Mouse (Mus musculus) kidney, postnatal 4 days (tissue): ENCODE data around the gene Gramd2.

Experiments
- DNase-seq, 2 experiments: peaks; one replicate each; pipeline ENCODE4 v3.0.0; 2021; ENCODE audit warnings: mixed read lengths in 2 of 2

Gramd2 gene

DNA sequence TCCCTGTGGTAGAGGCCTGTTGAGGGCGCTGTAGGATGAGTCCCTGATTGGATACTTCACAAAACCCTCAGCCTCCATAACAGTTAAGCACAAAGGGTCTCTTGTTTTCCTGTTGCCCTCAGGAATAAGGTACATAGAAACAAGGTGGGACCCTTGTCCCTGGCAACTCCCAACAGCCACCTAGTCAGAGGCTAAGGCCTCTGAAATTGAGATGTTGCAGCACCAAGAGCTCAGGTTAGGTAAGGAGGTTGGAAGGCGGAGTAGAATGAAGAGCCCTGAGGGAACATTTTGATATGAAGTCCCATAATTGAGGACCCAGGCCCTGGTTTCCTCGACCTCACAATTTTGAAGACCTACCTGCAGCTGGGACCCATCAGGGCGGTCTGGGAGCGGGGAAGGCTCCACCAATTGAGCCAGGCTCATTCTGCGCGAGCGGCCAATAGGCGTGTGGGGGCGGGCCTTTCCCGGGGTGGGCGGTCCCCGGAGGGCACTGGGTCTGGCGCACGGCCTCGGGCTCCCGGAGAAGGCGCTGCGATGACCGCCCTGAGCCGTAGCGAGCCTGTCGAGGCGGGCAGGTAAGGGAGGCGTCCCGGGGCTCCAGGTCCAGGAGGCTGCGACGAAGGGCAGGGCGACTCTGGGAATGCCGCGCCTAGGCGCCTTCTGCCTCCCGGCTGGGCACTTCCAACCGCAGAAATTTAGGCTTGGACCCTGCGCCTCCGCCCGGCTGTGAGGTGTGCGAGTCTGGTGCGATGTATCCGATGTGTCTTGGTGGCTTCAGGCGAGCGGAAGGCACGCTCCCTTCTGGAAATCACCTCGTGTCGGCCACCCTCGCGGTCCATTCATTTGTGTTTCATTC lies at the start of gene Gramd2:
Gramd2 (plus strand) TSS at position 467 of the 856 bp plus-strand sequence.
- DNase-seq = peak; percentile 92 to 93

DNA sequence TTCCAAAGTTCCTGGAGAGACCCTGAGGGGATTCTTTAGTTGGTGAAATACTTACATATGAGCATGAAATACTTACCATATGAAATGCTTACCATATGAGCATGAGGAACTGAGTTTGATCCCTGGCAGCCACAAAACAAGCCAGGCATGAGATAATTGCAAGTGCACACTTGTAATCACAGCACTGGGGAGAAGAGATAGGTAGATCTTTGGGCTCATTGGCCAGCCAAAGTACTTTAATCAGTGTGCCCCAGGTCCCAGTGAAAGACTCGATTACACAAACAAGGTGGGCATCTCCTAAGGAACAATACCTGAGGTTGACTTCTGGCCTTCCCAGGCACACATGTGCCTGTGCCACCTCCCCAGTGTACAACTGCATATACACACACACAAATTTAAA lies 41.6 kb upstream of the Gramd2 start:
- no peak for DNase-seq

DNA sequence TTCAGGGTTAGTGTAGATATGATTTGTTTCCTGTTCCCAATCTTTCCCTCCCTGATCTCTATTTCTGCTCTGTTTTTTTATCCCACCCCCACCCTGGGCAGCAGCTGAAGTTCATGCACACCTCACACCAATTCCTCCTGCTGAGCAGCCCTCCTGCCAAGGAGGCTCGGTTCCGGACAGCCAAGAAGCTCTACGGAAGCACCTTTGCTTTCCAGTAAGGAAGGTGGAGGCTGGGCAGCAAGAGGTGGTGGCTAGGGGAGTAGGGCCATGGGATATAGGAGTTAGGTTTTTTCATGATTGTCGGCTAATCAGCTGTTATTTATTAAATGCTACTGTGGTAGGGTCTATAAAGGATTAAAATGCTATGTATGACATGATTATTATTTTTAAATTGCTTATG lies 40.0 kb upstream of the Gramd2 start:
- DNase-seq = no peak

DNA sequence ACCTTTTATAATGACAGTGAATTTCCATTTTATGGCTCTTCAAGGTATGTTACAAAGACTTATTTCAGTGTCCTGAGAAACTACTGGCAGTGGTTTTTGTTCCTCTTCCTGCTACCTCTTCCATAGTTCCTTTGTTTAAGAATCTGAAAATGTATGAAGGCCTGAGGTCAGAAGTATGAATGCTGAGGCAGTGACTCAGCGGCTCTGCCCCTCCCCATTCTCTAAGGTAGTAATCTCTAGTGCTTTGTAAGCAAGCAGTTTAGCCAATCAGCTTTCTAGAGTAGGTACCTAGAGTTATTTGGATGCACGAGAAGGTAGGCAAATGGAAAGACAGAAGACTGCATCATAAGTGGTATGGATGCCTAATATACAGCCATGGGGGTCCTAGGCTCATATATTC lies 38.6 kb upstream of the Gramd2 start:
- no peak for DNase-seq

DNA sequence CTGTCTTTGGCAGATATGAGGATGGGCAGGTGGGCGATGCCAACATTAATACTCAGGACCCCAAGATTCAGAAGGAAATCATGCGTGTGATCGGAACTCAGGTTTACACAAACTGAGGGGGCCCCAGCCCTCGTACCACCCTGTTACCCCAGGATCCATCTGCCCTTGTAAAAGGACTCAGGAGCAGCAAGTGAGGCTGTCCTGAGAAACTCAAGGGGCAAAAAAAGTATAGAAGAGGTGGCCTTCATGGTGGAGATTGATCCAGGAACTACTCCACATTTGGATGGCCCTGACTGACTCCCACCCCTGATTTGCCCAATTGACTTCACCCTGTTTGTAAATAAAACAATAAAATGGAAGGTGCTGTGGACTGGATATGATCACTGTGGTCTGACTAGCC lies 30.0 kb upstream of the Gramd2 start:
- DNase-seq = no peak

DNA sequence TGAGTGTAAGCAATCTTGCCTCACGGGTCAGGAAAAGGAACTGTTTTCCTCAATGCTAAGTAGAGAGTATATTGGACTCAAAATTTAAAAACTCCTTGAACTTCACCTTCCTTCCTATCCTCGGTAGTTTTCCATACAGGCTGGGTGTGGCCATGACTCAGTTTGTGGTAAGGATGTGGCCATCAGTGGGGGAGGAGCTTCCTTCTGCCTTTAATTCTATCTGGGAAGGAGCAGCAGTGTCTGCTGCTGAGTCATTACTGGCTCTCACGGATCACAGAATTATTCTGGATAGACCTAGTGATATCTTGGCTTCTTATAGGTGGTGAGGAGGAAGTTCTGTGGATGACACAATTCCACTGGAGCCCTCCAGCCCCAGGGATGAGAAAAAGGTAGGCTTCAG lies 26.6 kb upstream of the Gramd2 start:
- DNase-seq = no peak

DNA sequence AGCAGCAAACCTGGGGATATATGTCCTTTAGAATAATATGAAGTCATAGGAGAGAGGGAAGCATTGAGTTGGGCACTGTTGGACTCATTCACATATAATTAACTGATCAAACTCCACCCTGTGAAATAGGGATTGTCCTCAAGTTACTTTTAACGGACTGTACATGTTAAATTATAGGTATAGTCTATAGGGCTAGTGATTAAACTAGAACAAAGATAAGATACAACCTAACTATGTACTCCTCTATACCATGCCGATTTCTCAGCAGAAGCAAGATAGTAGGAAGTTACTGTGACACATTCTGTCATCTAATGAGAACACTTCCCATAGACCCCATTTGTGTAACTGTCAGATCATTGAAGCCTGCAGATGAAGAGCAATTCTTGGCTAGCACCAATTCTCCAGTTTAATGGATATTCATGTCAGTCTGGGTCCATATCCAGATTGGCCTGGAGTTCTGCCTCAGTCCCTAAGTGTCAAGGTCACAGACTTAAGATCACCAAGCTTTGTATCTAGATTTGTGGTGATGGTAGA lies 25.4 kb upstream of the Gramd2 start:
- no peak for DNase-seq

DNA sequence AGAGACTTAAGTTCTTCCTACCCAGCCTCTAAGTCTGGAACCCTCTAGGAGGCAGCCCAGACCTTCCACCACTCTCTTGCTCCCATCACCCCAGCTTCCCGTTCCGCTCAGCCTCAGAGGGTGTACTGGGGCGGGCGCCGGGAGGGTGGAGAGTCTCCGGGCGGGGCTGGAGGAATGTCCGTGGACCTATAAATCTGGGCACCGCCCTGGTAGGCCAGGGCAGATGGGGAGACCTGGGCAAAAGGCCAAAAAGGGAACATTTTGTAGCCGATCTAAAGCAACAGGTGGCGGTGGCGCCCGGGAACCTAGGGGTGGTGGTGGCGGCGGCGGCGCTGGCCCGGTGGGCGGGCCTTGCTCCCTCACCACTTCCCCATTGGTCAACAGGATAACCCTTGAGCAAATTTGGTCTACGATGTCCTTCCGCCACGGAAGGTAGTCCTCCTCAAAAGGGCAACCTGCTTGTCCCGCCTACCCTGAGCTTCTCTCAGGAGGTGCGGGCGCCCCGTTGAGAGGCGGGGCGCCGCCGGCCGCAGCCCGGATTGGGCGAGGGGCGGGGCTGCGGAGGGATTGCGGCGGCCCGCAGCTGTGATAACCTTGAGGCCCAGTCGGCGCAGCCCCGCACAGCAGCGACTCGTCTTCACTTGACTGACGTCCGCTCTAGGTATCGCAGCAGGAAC lies 23.8 kb upstream of the Gramd2 start, which contains the start of gene Pkm:
Pkm (plus strand) TSS at position 411 of the 677 bp plus-strand sequence.
- DNase-seq = peak; percentile 94 to 97

DNA sequence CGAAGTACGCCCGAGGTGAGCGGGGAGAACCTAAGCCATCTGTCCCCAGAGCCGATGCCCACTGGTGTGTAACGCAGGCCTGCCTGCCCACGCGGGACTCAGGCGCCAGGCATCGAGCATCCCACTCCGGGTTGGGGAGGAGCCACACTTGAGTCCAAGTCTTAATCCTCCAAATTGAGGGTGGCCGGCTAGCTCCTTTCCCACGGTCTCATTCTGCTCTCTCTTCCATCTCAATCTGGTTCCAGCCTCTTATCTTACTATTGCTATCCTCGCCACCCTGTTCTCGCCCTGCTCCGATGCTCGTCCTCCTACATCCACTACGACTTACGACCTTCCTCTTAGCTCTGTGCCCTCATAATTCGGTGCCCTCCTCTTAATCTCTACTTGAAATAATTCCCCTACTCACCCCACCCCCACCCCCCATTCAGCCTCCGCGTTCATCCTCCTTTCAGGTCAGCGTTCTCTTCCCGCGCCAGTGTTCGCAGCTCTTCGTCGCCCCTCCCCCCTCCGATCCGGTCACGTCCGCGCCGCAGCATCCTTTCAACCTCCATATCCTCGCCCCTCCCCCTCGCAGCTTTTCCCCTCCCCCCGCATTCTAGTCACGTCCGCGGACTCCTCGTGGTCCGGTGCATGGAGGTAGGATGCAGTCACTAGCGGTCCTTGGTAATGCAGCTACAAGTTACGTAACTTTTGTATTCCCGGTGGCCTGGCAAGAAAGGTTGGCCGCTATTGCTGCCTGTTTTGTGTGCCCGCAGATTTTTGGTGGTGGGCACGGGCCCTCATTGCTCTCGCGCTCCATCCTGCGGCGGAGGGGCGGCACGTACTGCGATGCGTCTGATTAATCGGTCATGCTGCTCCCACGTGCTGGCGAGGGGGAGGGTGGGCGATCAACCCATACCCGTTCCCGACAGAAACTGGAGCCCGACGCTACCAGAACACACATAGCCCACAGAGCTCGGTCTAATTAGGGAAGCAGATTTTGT lies 23.0 kb upstream of the Gramd2 start:
- DNase-seq = peak; percentile 87 to 92

DNA sequence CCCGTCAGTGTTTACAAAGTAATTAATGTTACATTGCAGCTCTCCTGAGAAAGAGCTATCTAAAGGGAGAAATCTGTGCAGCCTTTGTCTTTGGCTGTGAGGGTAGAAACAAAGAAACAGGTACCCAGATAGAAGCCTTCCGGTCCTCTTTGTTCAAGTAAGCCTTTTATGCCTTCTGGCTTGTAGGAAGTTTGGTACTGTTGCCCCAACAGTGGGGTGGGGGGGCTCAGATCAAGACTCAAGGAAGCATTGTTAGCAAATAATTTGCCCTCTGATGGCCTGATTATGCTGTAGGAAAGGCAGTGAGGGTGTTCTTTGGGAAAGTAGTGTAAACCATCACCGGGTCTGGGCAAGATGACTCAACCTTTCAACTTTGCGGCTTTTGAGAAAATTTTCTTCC lies 21.8 kb upstream of the Gramd2 start:
- no peak for DNase-seq

DNA sequence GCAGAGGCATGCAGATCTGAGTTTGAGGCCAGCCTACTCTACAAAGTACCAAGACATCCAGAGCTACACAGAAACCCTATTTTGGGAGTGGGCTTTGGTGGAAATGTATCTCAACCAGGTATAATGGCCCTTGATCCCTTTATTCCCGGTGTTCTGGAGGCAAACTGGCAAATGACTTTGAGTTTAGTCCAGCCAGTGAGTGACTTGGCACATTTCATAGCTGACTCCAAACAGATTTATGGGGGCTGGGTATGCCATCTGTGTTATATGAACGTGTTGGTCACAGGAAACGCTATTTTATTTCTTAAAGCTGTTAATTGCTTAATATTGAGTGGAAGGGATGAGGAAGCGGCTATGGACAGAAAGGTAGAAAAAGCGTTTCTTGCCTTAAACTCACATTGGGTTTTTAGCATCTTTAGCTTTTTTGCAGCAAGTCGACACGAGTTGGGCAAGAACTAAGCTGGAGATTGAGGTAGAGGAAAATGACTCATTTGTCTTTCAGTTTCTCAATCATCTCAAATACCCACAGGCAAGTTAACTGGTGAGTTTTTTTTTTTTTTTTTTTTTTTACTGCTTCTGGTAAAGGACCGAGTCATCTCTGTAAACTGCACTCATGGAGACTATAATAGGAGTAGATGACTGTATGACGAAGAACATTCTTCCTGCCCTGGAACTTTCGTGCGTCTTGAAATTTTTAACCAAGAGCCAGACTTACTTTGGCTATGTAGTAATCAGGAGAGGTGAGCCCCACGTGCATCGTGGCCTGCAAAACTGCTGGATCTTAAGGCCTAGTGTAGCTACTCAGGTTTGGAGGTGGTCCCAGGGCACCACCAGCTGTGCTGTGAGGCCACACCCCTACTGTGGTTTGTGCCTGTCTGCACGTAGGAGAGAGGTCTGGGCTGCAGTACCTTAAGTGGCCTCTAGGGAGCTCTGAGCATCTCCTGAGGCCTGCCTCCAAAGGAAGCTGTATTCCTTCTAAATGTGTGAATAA lies 20.6 kb upstream of the Gramd2 start:
- peak; percentile 89 to 93 for DNase-seq

DNA sequence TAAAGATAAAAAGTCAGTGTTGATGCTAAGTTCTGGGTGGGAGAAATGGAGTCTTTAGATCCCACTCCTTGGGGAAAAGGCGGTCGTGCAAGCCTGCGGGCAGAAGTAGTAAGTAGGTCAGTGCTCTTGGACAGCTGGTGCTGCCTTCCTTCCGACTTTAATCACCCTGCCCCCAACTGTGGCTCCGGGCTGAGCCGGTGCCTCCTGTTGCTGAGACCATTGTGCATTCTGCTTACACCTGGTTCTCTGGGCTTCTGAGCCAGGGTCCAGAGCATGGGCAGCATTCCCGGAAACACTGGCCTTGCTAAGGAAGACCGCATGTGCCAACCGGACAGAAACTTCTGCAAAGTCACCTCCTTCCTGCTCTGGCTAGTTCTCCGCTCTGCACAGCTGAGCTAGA lies 19.5 kb upstream of the Gramd2 start:
- peak; percentile 51 to 62 for DNase-seq

DNA sequence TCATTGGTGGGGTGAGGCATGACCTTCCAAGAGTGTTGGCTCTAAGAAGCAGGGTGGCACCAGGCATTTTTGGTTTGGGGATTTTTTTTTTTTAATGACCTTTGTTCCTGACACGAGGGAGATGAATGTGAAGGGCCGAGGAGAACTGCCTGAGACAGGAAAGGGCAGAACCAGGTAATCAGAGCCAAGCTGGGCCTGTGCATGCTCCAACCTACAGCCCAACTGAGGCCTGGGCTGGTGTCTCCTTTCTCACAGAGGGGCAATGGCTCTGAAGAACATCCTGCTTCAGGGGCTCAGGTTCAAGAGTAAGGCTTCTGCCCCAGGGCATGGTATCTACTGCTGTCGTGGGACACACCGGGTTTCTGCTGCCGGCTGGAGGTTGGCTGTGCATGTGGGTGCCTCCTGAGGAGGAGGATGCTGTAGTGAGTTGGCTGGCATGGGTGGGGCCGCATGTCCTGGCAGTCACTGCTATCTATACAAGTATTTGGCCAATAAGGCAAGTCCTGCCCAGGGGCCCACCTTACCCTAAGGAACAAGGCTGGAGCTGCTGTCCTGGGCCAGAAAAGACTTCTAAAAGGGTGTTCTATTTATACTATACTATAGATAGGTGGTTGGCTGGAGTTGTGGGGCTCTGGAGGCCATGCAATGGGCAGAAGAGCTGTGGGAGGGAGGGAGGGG lies 18.5 kb upstream of the Gramd2 start:
- no peak for DNase-seq

DNA sequence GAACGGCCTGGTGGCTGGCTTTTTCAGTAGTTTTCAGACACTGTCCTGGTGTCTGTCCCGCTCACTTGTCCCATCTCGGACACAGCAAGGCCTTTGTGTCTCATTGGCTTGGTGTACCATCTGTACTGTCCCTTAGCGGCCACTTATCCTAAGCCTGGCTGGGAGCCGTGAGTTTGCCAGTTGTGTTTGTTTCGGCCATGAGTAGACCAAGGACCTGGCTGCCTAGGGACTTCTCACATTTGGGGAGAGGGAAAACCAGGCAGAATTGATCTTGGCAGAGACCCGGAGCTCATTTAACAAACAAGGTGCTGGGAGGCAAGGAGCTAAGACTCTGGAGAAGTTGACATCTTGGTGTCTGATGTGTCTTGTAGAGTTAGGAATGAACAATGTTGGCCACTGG lies 16.7 kb upstream of the Gramd2 start:
- no peak for DNase-seq

DNA sequence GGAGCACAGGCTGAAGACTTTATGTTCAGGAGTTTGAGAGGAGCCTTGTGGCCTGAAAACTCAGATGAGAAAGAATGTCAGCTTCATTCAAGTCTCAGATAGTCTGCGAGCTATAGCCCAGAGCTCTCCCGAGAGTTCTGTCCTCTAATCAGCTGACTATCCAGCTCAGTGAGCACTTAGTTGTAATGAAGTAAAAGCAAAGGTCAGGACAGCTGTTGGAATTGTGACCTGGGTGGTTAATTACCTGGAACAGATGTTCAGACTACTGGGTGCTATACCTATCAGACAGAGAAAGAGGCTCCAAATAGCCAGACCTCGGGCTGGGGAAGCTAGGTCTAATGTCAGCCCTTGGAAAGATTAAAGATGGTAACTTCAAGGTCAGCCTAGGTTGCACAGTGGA lies 16.0 kb upstream of the Gramd2 start:
- DNase-seq = no peak

DNA sequence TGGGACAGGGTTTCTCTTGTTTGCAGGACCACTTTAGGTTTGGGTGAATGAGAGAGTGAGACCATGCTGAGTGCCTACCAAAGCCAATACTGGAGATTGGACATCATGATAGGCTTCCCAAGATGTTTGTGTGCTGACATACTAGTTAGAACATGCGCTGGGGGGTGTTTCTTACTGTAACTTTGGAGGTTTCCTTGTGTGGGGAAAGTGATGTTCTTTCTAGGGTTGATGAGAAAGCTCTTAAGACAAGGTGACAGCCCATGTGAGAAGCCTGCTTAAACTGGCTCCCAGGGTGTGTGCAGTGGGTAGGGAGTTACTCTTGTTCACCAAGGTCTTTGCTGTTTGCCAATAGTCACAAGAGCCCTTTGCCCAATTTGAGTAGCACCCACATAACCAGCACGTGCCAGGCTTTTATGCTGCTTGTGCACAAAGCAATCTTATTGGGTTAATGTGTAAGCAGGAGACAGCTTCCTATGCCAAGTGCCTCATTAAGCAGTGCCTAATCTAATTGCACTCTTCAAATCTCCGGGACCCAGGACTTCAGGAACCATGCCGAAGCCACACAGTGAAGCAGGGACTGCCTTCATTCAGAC lies 15.2 kb upstream of the Gramd2 start:
- peak in 1 of 2 experiments; percentile 21 for DNase-seq

DNA sequence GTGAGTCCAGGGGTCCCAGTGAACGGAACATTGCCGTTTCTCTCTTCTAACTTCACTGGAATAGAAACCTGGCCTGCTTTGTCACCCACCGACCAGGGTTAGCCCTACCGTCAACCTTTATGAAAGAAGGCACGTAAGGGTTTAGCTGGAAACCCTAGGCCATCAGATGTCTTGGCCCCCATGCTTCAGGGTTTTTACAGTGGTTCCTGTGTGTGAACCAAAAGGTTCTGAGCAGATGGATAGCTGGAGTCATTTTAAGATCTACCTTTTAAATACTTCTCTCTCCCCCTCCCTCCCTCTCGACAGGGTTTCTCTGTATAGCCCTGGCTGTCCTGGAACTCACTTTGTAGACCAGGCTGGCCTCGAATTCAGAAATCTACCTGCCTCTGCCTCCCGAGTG lies 13.9 kb upstream of the Gramd2 start:
- DNase-seq = no peak

DNA sequence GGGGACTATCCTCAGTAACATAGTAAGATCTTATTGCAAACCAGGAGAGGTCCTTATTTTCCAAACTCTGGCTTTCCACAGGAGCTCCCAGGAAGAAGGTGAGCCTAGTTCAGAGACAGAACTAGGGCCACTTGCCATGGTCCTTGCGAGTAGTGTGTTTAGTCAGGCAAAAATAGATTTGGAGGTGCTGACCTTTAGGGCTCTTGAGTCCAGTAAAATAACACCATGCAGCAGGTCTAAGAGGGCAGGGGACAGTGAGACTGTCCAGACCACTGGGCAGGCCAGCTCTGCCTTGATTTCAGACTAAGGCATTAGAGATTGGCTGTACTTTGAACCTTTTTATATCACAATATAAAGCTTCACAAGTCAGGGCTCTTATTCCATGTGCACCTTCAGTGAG lies 13.1 kb upstream of the Gramd2 start:
- DNase-seq = no peak

DNA sequence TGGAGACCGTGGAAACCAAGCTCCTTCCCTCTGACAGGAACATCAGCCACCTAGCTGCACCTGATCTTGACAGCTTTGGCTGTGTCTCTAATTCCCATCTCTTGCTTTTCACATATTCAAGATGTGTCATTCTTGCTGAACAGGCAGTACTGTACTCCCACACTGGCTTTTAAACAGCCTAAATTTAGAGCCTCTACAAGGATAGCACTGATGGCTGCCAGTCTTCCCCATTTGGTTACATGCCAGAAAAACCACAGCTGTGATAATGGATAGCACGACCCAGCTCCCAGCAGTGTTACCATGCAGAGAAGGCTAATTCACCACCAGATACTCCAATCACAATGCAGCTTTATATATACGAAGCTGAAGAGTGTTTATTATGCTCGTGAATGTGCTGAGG lies 12.7 kb upstream of the Gramd2 start:
- DNase-seq = no peak

DNA sequence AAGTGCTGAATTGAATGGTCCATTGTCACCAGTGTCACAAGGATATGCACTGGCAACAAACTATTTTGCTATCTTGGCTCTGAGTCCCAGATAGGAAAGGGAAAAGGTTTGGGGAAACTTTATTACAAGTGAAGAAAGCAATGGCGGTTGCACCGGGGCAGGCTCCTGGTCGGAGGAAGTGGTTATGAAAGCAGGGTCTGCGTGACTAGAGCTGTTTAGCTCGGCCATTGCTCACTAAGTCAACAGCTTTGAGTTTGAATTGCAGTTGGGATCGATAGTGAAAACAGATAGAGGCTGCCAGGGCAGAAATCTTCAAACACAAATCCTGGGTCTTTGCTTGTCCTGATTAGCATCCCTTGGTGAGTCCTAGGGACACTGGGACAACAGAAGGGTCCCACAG lies 12.0 kb upstream of the Gramd2 start:
- DNase-seq = no peak
